Mouse (Mus musculus): ENCODE measurements around the gene Mrvi1. TPM values are rescaled to one million over a fixed set of nuclear protein-coding genes. Genes with fewer than 3 reads are reported as not detected.
"Not testable (repeated sequence)": the region's sequence is repeated elsewhere in the genome, so short reads cannot be mapped to it uniquely, and the experiment has no call there.

Gene Mrvi1
- total RNA-seq, 2 experiments from 2014 or later, result 10.8 to 16.3 TPM

- DNase-seq, result peak in 1 of 2 experiments; percentile 41
These were observed 40.3 kb downstream of the Mrvi1 start for GRCm38 (mm10) chr7:110941701-110942530.

DNA sequence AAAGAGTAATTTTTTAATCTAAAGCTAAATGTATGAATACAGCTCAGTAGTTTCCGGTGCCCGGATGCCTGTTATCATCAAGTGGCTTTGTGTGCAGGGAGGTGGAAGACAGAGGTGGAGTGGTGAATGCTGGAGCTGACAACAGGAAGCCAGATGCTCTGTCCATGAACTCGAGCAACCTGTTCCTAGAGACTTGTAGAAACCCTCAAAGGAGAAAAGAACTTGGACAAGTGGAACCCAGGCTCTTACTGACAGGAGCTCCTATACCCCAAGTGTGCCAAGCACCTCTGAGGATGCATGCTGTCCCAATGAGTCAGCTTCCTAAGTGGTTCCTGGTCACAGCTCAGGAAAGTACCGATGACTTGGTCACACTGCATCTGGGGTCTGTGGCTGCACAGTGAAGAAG, 41.1 kb downstream of the Mrvi1 start:
- DNase-seq, result no peak

GRCm38 (mm10) chr7:110935815-110936762, 46.2 kb downstream of the Mrvi1 start:
- DNase-seq, result no peak

DNA sequence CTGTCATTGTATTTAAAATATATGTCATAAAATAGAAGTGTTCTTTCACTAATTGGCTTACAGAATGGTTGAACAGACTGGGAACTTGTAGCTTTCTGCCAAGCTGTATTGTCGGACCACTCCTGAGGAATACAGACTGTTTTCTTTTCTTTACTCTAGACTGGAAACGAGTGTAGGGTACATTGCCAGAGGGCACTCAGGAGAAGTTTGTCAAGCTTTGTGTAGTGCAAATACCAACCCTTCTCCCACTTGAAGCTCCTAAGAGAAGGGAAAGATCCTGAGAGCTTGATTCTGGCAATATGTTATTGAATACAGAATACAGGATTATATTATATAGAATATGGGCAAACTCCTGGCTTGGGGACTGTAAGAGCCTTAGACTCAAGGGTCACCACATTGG, 48.3 kb downstream of the Mrvi1 start:
- no peak for DNase-seq

GRCm38 (mm10) chr7:110933329-110933728, 48.9 kb downstream of the Mrvi1 start:
- no peak for DNase-seq

- DNase-seq, result peak; percentile 47 to 61
These were observed 52.0 kb downstream of the Mrvi1 start for GRCm38 (mm10) chr7:110930118-110930854.

DNA sequence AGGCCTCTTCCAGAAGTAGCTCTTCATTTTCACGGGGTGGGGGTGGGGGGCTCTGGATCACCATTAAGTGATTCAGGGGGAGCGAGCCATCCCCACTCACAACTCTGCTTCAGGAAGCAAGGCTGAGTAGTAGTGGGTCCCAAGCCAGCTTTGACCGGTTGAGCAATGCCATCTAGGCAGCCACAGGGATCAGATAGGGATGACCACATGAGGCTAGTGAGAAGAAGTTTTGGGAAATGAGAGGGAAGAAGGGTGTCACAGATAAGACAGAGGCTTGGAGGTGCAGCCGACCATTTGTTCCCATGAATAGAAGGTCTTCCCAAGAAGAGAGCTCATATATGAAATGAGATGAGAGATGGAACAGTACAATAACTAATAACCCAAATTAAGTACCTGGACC, 55.7 kb downstream of the Mrvi1 start:
- no peak for DNase-seq

DNA sequence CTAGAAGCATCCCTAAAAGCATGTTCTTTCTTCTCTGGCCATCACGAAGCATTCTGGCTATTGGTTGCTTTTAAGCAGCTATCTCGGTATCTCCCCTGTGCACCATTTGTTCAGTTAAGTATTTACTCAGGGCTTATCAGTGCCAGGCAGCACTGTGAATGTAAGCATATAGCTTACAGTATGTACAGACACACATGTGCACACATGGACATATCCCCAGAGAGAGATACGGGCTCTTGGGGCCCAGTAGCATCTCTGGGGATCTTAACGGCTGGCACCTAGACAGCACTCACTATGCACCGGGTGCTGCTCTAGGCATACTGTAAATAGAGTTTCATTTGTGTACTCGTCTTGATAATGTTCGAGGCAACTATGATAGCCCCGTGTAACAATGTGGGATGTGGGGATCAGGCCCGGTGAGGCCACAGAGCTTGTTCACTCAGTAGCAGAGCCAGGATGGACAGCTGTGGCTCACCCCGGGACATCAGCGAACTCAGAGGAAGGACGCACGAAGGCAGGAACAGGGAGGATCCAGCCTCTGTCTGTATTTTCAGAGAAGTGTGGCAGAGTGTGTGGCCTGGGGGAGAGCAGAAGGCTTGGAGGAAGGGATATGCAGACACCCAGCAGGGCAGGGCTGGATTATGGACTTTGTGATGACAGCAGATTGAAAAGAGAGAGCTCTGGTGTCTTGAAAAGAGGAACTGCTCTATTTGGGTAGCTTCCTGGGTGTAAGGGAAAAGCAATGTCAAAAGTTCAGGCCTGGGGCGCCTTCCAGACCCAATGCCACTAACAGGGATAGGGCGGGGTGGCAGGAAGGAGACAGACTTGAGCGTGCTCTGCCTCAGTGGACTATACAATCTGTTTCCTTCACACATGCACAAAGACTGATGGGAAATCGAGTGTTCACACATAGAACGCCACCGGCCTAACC, 61.7 kb downstream of the Mrvi1 start:
- DNase-seq, result no peak

GRCm38 (mm10) chr7:110919721-110920120, 62.5 kb downstream of the Mrvi1 start:
- no peak for DNase-seq

DNA sequence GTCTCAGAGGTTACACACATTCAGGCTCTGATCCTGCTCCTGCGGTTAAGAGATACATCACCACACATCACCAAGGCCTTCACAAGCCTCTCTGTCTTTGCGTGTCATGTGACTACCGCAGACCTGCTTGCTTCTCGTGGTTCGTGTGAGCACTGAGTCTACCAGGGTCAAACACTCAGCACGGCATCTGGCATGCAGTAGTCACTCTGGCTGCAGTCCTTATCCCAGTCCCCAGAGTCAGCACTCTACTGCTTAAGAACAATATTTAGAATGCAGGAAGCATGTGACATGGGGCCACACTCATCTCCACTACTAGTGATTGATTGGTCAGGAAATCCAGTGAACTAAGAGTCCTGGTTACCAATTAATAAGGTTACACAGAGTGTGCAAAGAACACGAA, 66.3 kb downstream of the Mrvi1 start:
- DNase-seq, result peak in 1 of 2 experiments; percentile 9

DNA sequence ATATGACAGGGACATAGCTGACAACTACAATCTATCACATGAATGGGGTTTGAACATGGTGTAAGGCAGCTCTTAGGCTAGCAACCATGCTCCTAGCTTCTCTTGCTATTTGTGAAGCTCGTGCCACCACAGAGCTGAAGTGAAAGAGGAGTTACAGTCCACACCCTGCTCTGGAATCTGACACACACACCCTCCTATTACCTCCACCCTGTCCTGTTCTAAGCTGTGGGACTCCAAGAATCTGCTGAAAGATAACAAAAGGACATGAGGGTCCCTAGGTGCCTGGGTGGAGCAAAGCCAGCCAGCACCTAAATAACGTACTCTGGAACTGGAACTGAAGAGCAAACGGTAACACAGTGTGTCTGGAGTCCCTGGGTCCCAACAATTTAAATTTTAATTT, 67.7 kb downstream of the Mrvi1 start:
- no peak for DNase-seq

GRCm38 (mm10) chr7:110913754-110914153, 68.5 kb downstream of the Mrvi1 start:
- DNase-seq, result no peak

GRCm38 (mm10) chr7:110908209-110909144, 73.8 kb downstream of the Mrvi1 start:
- no peak for DNase-seq

DNA sequence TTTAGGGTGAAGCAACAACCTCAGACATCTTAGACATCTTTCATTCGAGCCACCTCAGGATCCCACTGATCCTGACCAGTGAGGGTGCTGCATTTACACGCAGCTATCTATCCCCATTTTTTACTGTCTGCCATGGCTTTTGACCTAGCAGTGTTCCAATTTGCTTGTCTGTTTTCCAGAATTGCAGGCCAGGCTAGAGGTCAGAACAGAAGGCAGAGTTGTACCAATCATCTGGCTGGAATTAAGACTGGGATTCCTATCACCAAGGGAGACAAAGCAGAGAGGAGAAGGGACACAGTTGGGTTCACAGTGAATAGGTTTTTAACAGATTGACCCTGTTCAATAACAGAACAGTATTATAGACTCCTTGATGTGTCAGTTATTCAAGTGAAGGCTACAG, 75.7 kb downstream of the Mrvi1 start:
- no peak for DNase-seq

GRCm38 (mm10) chr7:110903226-110903625, 79.0 kb downstream of the Mrvi1 start:
- no peak for DNase-seq

DNA sequence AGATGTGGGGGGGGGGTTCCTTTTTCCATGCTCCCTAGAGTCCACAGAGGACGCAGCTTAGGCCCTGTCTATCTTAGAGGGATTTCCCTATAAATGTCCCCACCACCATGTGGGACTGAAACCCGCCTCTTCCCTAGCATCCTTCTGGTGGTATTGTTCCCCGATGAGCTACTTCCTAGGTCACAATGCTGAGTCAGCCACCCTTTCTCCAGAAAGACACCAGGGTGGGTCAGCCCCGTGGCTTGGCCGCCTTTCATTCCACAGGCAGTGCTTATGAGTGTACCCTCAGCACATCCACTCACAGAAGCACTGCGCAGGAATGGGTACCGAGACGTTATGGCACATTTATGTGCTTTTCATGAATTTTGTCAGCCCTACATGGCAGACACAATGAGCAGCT, 85.1 kb downstream of the Mrvi1 start:
- no peak for DNase-seq

- no peak for DNase-seq
These were observed 85.8 kb downstream of the Mrvi1 start for GRCm38 (mm10) chr7:110896453-110896852.

GRCm38 (mm10) chr7:110895772-110896171, 86.5 kb downstream of the Mrvi1 start:
- DNase-seq, result not testable (repeated sequence)

GRCm38 (mm10) chr7:110894673-110895072, 87.6 kb downstream of the Mrvi1 start:
- no peak for DNase-seq
